21 mouse cellular contexts compared by ENCODE assay signal in the genomic region with DNA sequence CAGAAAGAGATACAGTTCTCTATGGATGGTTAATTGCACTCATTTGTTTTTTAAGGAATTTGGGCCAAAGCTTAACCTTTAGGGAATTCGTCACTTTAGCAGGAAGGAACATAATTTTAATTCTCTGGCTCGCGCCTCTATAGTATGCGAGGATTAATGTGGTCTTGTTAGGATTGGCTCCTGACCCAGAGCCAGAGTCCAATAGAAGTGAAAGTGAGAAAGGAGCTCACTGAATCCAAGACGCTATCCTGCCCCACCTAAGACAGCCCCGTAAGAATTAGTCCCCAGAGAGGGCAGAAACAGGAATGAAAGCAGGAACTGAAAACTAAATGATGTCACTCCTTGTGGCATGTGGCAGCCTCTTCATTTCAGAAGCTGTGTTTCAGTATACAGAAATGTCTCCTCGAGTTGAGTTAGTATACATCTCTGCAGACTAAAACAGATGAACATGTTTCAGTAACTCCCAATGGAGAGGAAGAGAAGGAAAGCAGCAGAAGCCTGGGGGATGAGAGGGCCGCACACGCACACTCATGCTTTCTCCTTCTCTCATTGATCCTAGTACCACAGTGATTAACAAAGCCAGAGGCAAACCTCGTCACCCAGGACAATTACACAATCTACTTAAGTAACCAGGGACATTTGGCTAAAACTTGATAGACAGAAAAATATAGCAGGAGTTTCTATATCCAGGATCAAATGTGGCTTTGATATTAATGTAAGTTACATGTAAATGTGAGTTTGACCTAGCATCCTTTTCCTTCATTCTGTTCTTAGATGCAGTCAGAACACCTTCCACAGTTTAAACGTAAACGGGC.
DNase-seq lines count a peak whose midpoint lies in the region; ATAC-seq and TF ChIP-seq lines count a peak whose summit lies in the region.
"Had no signal": no experiment of that assay in that cellular context is flagged by ENCODE, and none has a peak within 500 bp of the region (broad histone marks: within the 10 kb centered on the region; RNA-seq: fewer than 3 reads in every experiment).

No protein-coding gene starts in this region.

- intact Hi-C loops in left cerebral cortex, adult 2 months (cut with DNase I) = no loop called here

- peak; percentile 72 for DNase-seq in heart, adult 11 months
- DNase-seq in kidney, postnatal 0 days (ENCODE audit: low spot score) = no peak
- no peak for DNase-seq in kidney, postnatal 14 days
- DNase-seq in 3T3-L1 (ENCODE audit: low read depth, low spot score) = peak; percentile 18
- no peak for DNase-seq in spleen, postnatal 14 days (ENCODE audit: low spot score in 2 of 2)
- no peak for DNase-seq in left cerebral cortex, adult 2 months (ENCODE audit: extremely low spot score in 1 of 2, low spot score in 2 of 2)
- DNase-seq: adrenal gland, adult 2 months; cerebellum, postnatal 14 days; embryo, embryonic 11 days; forebrain, postnatal 0 days; kidney, adult 11 months; kidney, postnatal 10 days; liver, postnatal 0 days; right cerebral cortex, postnatal 4 days; thymus, postnatal 36 days had no signal

- H3K4me1 ChIP-seq in heart, embryonic 12.5 days (replicated peaks) = no peaks in the 10 kb centered on the region
- no peaks in the 10 kb centered on the region for H3K4me1 ChIP-seq in kidney, postnatal 0 days (replicated peaks; ENCODE audit: insufficient read depth, low read length)
- H3K4me1 ChIP-seq in bone marrow macrophage, adult 2 months (ENCODE audit: control insufficient read depth, insufficient read depth, low read length) = peaks cover 7% of the 10 kb centered on the region
- H3K4me1 ChIP-seq: heart, embryonic 13.5 days; limb, embryonic 10.5 days had no signal

- 78% methylated on average over 12 of the region's 12 CpGs for WGBS in heart, embryonic 12.5 days
- 68% methylated on average over 12 of the region's 12 CpGs for WGBS in kidney, postnatal 0 days

- TF ChIP-seq POLR2A in bone marrow macrophage, adult 2 months (IDR thresholded peaks at IDR 0.05; ENCODE audit: borderline replicate concordance, low read depth, low read length) = no peak

- H3K9me3 ChIP-seq in heart, embryonic 12.5 days (replicated peaks) = no peaks in the 10 kb centered on the region
- no peaks in the 10 kb centered on the region for H3K9me3 ChIP-seq in kidney, postnatal 0 days (replicated peaks; ENCODE audit: low read length)
- H3K9me3 ChIP-seq: heart, embryonic 13.5 days; limb, embryonic 10.5 days had no signal

- no peak for ATAC-seq in heart, embryonic 12.5 days (ENCODE audit: insufficient number of reproducible peaks, low FRiP score)
- no peak for ATAC-seq in kidney, postnatal 0 days (replicated peaks; ENCODE audit: low FRiP score, low read depth)
- ATAC-seq: forebrain, postnatal 0 days; hindbrain, embryonic 16.5 days; liver, postnatal 0 days; midbrain, embryonic 16.5 days had no signal

- H3K4me2 ChIP-seq in heart, embryonic 12.5 days = no peak overlapping the region
- H3K4me2 ChIP-seq in kidney, postnatal 0 days (ENCODE audit: low read length) = peak overlapping the region; percentile 4; the same call in 1 of the 2 replicates
- H3K4me2 ChIP-seq: heart, embryonic 13.5 days had no signal

- H3K4me3 ChIP-seq in heart, embryonic 12.5 days = no peak overlapping the region
- H3K4me3 ChIP-seq in kidney, postnatal 0 days (replicated peaks; ENCODE audit: low read depth, low read length) = no peak overlapping the region
- peak overlapping the region; percentile 10; the same call in 1 of the 2 replicates for H3K4me3 ChIP-seq in bone marrow macrophage, adult 2 months (ENCODE audit: insufficient read depth, low read length)
- H3K4me3 ChIP-seq in left cerebral cortex, adult 2 months = no peak overlapping the region
- H3K4me3 ChIP-seq: heart, embryonic 13.5 days; limb, embryonic 10.5 days had no signal

- H3K27ac ChIP-seq in heart, embryonic 12.5 days (ENCODE audit: poor library complexity, severe bottlenecking) = no peak overlapping the region
- H3K27ac ChIP-seq in kidney, postnatal 0 days = no peak overlapping the region
- H3K27ac ChIP-seq in bone marrow macrophage, adult 2 months (ENCODE audit: insufficient read depth, low read depth, low read length) = no peak overlapping the region
- no peak overlapping the region for H3K27ac ChIP-seq in left cerebral cortex, adult 2 months
- H3K27ac ChIP-seq: heart, embryonic 13.5 days; limb, embryonic 10.5 days had no signal

- H3K36me3 ChIP-seq in heart, embryonic 12.5 days = no peaks in the 10 kb centered on the region
- H3K36me3 ChIP-seq in kidney, postnatal 0 days (ENCODE audit: insufficient read depth, low read length) = no peaks in the 10 kb centered on the region
- H3K36me3 ChIP-seq: heart, embryonic 13.5 days; limb, embryonic 10.5 days had no signal

- H3K27me3 ChIP-seq in heart, embryonic 12.5 days (replicated peaks) = no peaks in the 10 kb centered on the region
- no peaks in the 10 kb centered on the region for H3K27me3 ChIP-seq in kidney, postnatal 0 days (ENCODE audit: insufficient read depth, low read length)
- H3K27me3 ChIP-seq: heart, embryonic 13.5 days had no signal

- TF ChIP-seq CTCF in kidney, postnatal 0 days (IDR thresholded peaks at IDR 0.05; ENCODE audit: low read depth) = no peak
- no peak for TF ChIP-seq CTCF in bone marrow macrophage, adult 2 months (IDR thresholded peaks at IDR 0.05; ENCODE audit: low read depth, low read length)
- TF ChIP-seq CTCF in left cerebral cortex, adult 2 months (IDR thresholded peaks at IDR 0.05) = no peak

- no peak overlapping the region for H3K9ac ChIP-seq in heart, embryonic 12.5 days
- H3K9ac ChIP-seq in kidney, postnatal 0 days (ENCODE audit: low read depth, low read length) = no peak overlapping the region
- H3K9ac ChIP-seq: forebrain, postnatal 0 days; heart, embryonic 13.5 days; liver, postnatal 0 days had no signal

Comparison
In these comparisons a context has a peak if more than half of its experiments do, and no peak if none do; other contexts are left out.
1. DNase-seq: peak in heart, adult 11 months (single experiment) and 3T3-L1 (single experiment); none in kidney, postnatal 0 days (single experiment), kidney, postnatal 14 days (single experiment), spleen, postnatal 14 days (0 of 2) and left cerebral cortex, adult 2 months (0 of 2).